Mouse (Mus musculus) forebrain, embryonic 15.5 days (tissue): ENCODE data around the gene Rps6kb1. TPM values are rescaled to one million over a fixed set of nuclear protein-coding genes. Genes with fewer than 3 reads are reported as not detected.

Source experiments
- ATAC-seq: fragments of 200-750 bp; cut with Nextera tagmentation; replicated peaks from 2 replicates; pipeline ENCODE4 v1.8.0; 2017; ENCODE audit warnings: mild to moderate bottlenecking, moderate TSS enrichment, moderate library complexity
- H3K27ac ChIP-seq: fragments of 300-500 bp; sonication (generic); replicated peaks from 2 replicates; pipeline ENCODE4 v1.5.1; 2015; ENCODE audit warnings: mild to moderate bottlenecking, inconsistent platforms
- H3K27me3 ChIP-seq: fragments of 300-500 bp; sonication (generic); 2 replicates; pipeline ENCODE4 v1.6.1; 2015; ENCODE audit warnings: inconsistent platforms
- H3K36me3 ChIP-seq: fragments of 300-500 bp; sonication (generic); 2 replicates; pipeline ENCODE4 v1.6.1; 2015; ENCODE audit warnings: mild to moderate bottlenecking, inconsistent platforms
- H3K4me1 ChIP-seq: fragments of 300-500 bp; sonication (generic); 2 replicates; pipeline ENCODE4 v1.6.1; 2015; ENCODE audit warnings: inconsistent platforms
- H3K4me2 ChIP-seq: fragments of 300-500 bp; sonication (generic); replicated peaks from 2 replicates; pipeline ENCODE4 v1.6.1; 2015; ENCODE audit warnings: mild to moderate bottlenecking, inconsistent platforms
- H3K4me3 ChIP-seq: fragments of 300-500 bp; sonication (generic); 2 replicates; pipeline ENCODE4 v1.5.1; 2015; ENCODE audit warnings: mild to moderate bottlenecking, inconsistent platforms
- H3K9ac ChIP-seq: fragments of 300-500 bp; sonication (generic); replicated peaks from 2 replicates; pipeline ENCODE4 v1.6.1; 2015; ENCODE audit warnings: mild to moderate bottlenecking, inconsistent platforms
- H3K9me3 ChIP-seq: fragments of 300-500 bp; sonication (generic); 2 replicates; pipeline ENCODE4 v1.6.1; 2016; ENCODE audit warnings: inconsistent platforms
- whole genome bisulfite sequencing: fragments of 180-500 bp; shearing (Covaris S2); methylation state at CpG from one replicate; pipeline ENCODE4 v1.1.7; 2015; ENCODE audit warnings: mixed read lengths; 5-methylcytosine and 5-hydroxymethylcytosine counted together
- polyA plus RNA-seq: library from polyadenylated mRNA; unstranded; fragments of >200 nt; fragmentation: Nextera tagmentation; extraction: Ambion mirVana; gene quantifications from 2 replicates; pipeline ENCODE4 v1.2.1, GENCODE M21; 2015

The Rps6kb1 gene
- polyA plus RNA-seq, 1 experiment from 2014 or later, result 63.1 TPM

DNA sequence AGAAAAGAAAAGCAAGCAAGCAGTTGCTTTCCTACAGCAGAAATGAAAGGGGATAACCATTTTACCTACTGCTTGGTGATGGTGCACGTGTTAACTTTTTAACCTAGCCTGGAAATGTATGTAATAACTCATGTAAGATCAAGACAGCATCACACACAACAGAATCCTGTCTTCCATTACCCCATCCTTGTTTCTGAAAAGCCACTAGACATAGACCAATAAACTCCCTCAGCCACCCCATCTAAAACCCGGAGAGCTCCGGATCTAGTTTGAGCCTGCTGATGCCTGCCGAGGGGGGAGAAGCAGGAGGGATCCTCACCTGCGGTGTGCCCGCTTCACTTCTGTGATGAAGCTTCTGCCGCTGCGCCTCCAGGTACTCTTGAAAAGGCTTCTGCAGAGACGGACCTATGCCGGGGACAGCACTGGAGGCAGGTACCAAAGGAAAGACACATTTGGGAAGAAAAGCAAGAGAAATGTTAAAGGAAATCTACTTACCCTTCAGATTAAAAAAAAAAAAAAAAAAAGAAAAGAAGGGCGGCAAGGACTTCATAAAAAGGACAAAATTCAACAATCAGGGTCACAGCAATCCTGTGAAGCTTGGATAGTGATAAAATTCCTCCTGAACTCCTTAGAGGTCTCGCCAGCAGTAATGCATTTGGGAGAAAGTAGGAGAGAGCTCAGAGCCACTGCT is 41.7 kb upstream of the Rps6kb1 start:
- Histone ChIP-seq H3K27me3 (no peaks in the 10 kb centered on the region), H3K27ac (no peak overlapping the region), H3K4me3 (no peak overlapping the region), H3K4me2 (no peak overlapping the region), H3K9me3 (no peaks in the 10 kb centered on the region), H3K9ac (no peak overlapping the region), H3K4me1 (peaks cover 6% of the 10 kb centered on the region; the same call in 1 of the 2 replicates), H3K36me3 (peaks cover 6% of the 10 kb centered on the region; the same call in 1 of the 2 replicates)
- 27% methylated on average over 12 of the region's 12 CpGs for WGBS
- no peak for ATAC-seq

DNA sequence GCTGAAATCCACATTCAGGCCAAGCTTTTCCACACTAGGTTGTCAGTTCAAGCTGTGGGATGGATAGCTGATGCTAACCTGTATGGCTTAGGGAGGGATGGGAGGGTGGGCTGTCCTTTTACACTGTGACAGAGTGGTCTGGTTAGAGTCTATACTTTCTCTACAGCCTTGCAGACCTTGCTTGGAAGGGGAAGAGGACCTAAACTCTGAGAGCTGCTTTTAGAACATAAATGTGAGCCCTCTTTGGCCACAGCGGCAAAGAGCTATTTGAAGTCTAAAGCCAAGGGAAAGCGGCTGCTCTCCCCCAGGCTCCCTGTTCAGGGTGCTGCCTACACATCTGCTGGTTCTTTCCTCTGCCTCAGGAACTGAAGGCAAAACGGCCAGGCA is 41.0 kb upstream of the Rps6kb1 start:
- peaks cover 6% of the 10 kb centered on the region; the same call in 1 of the 2 replicates for H3K4me1 ChIP-seq
- H3K4me3 ChIP-seq, result no peak overlapping the region
- H3K9ac ChIP-seq, result no peak overlapping the region
- no peaks in the 10 kb centered on the region for H3K27me3 ChIP-seq
- 41% methylated on average over 3 of the region's 3 CpGs for WGBS
- no peaks in the 10 kb centered on the region for H3K9me3 ChIP-seq
- no peak overlapping the region for H3K4me2 ChIP-seq
- H3K27ac ChIP-seq, result no peak overlapping the region
- peaks cover 6% of the 10 kb centered on the region; the same call in 1 of the 2 replicates for H3K36me3 ChIP-seq
- ATAC-seq, result no peak

DNA sequence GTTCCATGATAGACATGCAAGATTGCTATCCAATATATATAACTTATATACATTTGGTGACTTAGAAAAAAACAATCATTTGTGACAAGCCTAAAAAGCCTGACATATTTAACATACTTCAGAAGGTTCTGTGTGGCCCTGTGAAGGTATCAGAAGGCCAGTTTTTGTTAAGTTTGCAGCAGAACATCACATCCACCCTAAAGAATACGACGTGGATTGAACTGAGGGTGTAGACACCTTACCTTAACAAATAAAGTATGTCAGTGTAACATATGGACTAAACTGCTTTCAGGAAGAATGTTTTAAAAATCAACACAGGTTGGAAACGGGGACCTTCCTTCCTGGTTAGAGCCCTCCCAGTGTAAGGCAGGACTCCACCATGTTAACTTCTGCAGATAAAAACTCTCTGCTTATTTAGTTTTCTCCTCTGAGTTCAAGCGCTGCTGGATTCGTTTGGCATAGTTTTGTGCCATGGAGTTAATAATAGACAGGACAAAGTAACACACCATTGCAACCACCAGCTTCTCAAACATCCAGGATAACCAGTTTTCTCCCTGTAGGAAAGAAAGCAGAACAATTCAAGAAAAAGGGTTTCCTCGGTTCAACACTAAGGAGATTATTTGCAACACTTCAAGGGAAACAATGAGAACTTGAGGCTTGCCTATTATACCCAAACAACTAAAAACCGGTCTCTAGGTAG is 40.4 kb upstream of the Rps6kb1 start:
- Histone ChIP-seq H3K9ac (no peak overlapping the region), H3K4me2 (no peak overlapping the region), H3K4me3 (no peak overlapping the region), H3K36me3 (peaks cover 6% of the 10 kb centered on the region; the same call in 1 of the 2 replicates), H3K9me3 (no peaks in the 10 kb centered on the region), H3K4me1 (peaks cover 7% of the 10 kb centered on the region), H3K27ac (no peak overlapping the region), H3K27me3 (no peaks in the 10 kb centered on the region)
- ATAC-seq, result no peak
- WGBS, result 66% methylated on average over 7 of the region's 7 CpGs

DNA sequence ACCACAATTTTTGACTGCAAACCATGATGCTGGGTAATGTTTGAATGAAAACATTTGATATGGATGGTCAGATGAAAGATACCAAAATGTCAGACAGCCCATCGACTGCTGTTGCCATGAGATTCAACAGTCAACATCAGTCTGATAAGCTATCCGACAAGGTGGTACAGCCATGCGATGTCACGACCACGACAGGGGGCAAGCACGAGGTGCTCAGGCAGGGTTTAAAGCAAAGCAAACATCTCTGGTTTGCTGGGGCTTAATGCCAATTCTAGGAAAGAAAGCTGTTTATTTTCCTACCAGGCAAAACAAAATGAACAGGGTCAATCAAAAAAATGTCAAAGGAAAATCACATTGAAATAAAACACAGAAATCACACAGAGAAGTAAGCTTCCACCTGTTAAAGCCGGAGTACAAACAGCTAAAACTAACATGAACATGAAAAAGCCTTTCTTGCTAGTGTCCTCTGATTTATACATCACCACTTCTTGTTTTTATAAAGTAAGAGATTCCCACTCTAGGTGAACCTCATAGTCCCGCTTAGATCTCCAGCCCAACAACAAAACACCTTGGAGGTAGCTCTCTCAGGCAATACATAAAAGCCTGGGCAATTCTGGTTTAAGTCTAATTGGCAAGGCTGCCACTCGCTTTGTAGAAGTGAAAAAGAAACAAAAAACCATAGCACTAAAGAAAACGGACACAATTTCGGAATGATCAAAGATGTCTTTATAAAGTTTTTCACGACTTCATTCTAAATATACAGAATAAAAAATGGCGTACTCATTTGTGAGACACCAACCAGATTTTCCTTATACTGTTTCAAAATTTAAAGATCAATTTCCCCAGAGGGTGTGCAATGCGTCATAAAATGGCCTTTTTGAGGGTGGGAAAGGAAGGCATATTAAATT is 39.6 kb upstream of the Rps6kb1 start:
- Histone ChIP-seq H3K9ac (no peak overlapping the region), H3K9me3 (no peaks in the 10 kb centered on the region), H3K27me3 (no peaks in the 10 kb centered on the region), H3K4me3 (no peak overlapping the region), H3K36me3 (peaks cover 6% of the 10 kb centered on the region; the same call in 1 of the 2 replicates), H3K27ac (no peak overlapping the region), H3K4me2 (no peak overlapping the region), H3K4me1 (peaks cover 12% of the 10 kb centered on the region)
- no peak for ATAC-seq
- 90% methylated on average over 14 of the region's 14 CpGs for WGBS

DNA sequence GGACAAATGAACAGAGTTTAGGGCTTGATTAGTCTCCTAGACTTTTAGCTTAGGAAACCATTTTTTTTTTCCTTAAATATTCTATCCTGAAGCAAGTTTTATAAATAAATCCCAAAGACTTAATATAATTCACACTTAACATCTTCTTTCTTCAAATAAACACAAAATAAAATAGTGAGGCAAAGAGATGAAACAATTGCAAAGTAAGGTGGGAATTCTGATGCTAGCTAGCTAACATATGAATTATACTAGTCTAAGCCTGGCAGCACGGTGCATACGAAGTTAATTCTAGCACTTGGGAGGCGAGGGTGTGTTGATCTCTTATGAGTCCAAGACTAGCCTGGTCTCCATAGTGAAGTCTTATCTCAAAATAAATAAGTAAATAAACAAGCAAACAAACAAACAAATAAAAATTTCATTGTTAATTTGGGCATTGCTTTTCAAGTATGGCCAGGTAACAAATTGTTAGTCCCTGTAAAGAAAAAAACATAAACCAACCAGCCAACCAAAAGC is 38.8 kb upstream of the Rps6kb1 start:
- WGBS, result 93% methylated on average over 3 of the region's 3 CpGs

DNA sequence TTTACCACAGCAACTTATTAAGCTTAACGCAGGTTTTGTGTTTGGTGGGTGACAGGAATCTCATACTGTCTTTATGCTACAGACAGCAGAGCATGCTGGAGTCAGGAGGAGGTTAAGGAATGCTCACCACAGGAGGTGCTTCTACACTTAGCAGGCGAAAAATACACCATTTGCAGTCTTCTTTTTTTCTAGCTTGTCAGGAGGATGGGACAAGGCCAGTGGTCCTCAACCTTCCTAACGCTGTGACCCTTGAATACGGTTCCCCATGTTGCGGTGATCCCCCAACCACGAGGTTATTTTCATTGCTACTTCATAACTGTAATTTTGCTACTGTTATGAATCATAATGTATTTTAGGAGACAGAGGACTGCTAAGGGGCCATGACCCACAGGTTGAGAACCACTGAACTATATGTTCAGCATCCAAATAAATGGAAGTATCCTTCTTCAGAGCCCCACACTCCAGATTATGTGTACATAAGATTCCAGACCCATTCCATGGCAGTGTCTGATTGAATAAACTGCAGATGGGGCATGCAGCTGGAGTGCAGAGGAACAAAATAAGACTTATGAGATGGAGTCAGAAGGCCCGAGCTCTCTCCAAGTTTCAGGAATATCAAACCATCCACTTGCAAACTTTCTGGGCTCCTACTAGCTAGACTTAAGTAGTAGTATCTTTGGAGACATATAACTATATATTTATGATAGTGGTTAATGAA is 38.1 kb upstream of the Rps6kb1 start:
- H3K36me3 ChIP-seq, result peaks cover 6% of the 10 kb centered on the region; the same call in 1 of the 2 replicates
- H3K27me3 ChIP-seq, result no peaks in the 10 kb centered on the region
- H3K4me3 ChIP-seq, result no peak overlapping the region
- H3K4me2 ChIP-seq, result no peak overlapping the region
- no peak overlapping the region for H3K9ac ChIP-seq
- no peak for ATAC-seq
- WGBS, result 88% methylated on average over 7 of the region's 7 CpGs
- no peaks in the 10 kb centered on the region for H3K9me3 ChIP-seq
- peaks cover 12% of the 10 kb centered on the region for H3K4me1 ChIP-seq
- no peak overlapping the region for H3K27ac ChIP-seq

More for the DNA sequence above, 38.8 kb upstream of the Rps6kb1 start:
- Histone ChIP-seq H3K9me3 (no peaks in the 10 kb centered on the region), H3K4me3 (no peak overlapping the region), H3K27ac (no peak overlapping the region), H3K9ac (no peak overlapping the region), H3K27me3 (no peaks in the 10 kb centered on the region), H3K36me3 (peaks cover 6% of the 10 kb centered on the region; the same call in 1 of the 2 replicates), H3K4me2 (no peak overlapping the region), H3K4me1 (peaks cover 12% of the 10 kb centered on the region)
- ATAC-seq, result no peak

DNA sequence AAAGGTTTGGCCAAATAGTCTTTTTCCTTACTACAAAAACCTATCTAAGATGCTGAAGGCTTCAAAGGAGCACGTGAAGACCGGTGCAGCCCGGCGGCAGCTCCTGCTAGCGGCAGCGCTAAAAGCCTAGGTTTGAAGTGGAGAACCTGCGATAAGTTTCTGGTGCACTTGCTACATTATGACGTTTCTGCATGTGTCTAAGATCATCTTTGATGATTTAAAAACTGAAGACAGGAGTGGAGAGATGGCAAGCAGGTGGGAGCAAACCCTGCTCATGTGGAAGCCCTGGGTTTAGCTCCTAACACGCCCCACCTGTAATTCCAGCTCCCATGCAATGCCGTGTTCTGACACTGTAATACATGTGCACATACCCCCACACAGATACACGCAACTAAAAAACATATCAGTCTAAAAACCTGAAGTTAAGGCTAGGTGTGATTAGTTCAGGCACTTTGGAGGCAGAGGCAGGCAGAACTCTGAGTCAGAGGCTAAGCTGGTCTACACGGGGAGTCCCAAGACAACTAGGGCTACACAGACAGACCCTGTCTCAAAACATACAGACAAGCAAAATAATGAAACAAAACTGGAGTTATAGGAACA is 37.4 kb upstream of the Rps6kb1 start:
- no peak overlapping the region for H3K4me2 ChIP-seq
- no peaks in the 10 kb centered on the region for H3K27me3 ChIP-seq
- peaks cover 7% of the 10 kb centered on the region for H3K4me1 ChIP-seq
- no peak for ATAC-seq
- WGBS, result 93% methylated on average over 12 of the region's 12 CpGs
- H3K27ac ChIP-seq, result no peak overlapping the region
- H3K9me3 ChIP-seq, result no peaks in the 10 kb centered on the region
- no peak overlapping the region for H3K4me3 ChIP-seq
- peaks cover 6% of the 10 kb centered on the region; the same call in 1 of the 2 replicates for H3K36me3 ChIP-seq
- no peak overlapping the region for H3K9ac ChIP-seq

DNA sequence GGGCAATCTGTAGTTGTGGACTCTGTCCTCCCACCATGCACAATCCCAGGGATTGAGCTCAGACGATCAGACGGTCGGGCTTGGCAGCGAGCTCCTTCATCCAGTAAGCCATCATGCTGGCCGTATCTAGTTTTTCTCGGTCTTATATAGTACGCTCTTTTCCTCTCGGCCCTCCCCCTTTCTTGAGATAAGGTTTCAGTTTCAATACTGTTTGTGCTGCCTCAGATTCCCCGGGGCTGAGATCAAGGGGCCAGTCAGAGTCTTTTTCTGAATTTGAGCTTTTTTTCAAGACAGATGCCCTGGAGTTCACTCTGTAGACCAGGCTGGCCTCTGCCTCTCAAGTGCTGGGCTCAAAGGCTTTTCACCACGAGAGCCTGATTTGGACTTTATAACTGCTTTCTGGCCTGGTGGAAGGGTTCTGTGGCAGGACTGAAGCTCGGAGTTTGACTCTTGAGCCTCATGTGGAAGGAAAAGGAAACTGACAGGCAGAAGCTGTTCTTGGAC is 36.7 kb upstream of the Rps6kb1 start:
- no peak overlapping the region for H3K4me3 ChIP-seq
- H3K9me3 ChIP-seq, result no peaks in the 10 kb centered on the region
- H3K27me3 ChIP-seq, result no peaks in the 10 kb centered on the region
- H3K9ac ChIP-seq, result no peak overlapping the region
- peaks cover 6% of the 10 kb centered on the region; the same call in 1 of the 2 replicates for H3K36me3 ChIP-seq
- H3K4me1 ChIP-seq, result peaks cover 6% of the 10 kb centered on the region; the same call in 1 of the 2 replicates
- H3K27ac ChIP-seq, result no peak overlapping the region
- no peak for ATAC-seq
- WGBS, result 73% methylated on average over 11 of the region's 11 CpGs
- H3K4me2 ChIP-seq, result no peak overlapping the region

DNA sequence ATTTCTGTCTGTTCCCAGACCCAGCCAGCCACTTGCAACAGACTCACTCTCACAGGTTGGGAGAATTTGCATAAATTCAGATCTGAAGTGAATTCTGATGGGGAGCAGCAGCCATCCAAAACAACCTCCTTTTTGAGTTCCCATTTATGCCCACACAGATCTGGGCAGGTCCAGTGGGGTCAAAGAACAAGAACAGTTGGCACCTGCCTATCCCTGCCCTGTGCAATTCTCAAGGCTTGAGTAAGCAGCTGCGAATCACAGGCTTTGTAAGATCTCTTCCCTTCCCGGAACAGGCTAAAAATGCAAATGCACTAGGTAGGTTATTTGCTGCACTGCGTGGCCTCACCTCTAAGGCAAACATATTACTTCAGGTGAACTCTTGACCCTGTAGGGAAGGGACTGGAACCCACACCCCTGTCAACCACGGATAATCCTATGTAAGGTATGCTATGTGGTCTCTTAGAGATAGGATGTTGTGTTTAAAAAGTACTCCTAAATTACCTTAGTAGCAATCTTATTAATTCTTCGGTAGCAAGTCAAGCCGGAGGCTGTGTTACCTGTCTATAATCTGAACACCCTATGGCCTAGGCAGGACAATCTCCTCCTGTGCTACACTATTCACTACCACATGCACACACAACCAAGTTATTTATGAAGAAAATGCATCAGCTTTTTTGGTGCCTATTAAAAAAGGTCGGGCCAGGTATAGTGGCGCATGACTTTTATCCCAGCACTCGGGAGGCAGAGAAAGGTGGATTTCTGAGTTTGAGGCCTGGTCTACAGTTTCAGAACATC is 35.9 kb upstream of the Rps6kb1 start:
- Histone ChIP-seq H3K9me3 (no peaks in the 10 kb centered on the region), H3K4me2 (no peak overlapping the region), H3K4me3 (no peak overlapping the region), H3K9ac (no peak overlapping the region), H3K27ac (no peak overlapping the region), H3K4me1 (peaks cover 6% of the 10 kb centered on the region; the same call in 1 of the 2 replicates), H3K27me3 (no peaks in the 10 kb centered on the region), H3K36me3 (peaks cover 6% of the 10 kb centered on the region; the same call in 1 of the 2 replicates)
- 91% methylated on average over 9 of the region's 9 CpGs for WGBS
- no peak for ATAC-seq

DNA sequence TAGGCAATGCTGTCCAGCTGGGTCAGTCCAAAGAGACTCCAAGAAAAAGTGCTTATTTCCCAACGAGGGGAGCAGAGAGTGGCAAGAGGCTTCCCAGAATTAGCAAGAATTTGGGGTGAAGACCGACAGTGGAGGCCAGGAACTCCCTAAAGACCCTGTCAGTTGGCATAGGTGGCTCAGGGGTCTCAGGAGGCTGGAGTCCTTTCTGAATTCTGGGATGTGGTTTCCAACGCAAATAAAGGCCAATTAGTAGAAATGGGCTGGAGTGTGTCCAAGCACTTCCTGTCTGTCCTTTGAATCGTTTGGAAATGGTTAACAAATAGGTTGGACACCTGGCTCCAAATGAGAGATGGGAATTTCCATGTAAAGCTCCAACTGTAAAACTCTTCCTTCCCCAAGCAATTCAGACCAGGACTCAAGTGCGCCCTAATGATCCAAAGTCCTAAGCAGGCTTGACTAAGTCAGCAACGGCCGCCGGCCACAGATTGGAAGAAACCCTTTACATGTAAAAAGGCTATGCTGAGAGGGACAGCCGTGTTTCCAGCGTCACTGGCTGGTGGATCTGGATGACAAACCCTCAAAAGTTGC is 35.2 kb upstream of the Rps6kb1 start:
- no peaks in the 10 kb centered on the region for H3K27me3 ChIP-seq
- no peaks in the 10 kb centered on the region for H3K9me3 ChIP-seq
- H3K4me3 ChIP-seq, result no peak overlapping the region
- H3K9ac ChIP-seq, result no peak overlapping the region
- H3K27ac ChIP-seq, result no peak overlapping the region; the same call in 1 of the 2 replicates
- H3K36me3 ChIP-seq, result peaks cover 2% of the 10 kb centered on the region; the same call in 1 of the 2 replicates
- no peak for ATAC-seq
- H3K4me2 ChIP-seq, result no peak overlapping the region
- WGBS, result 55% methylated on average over 10 of the region's 10 CpGs
- H3K4me1 ChIP-seq, result peaks cover 6% of the 10 kb centered on the region; the same call in 1 of the 2 replicates
